8 mouse cellular contexts compared by ENCODE assay signal in genomic region chr7:79504723-79505122, GRCm38 (mm10). TPM values are rescaled to one million over a fixed set of nuclear protein-coding genes. Genes with fewer than 3 reads are reported as not detected.
DNase-seq lines count a peak whose midpoint lies in the region; ATAC-seq and TF ChIP-seq lines count a peak whose summit lies in the region.

No protein-coding gene starts in this region.

- peak overlapping the region; percentile 41 for H3K4me3 ChIP-seq in heart, embryonic 15.5 days
- H3K4me3 ChIP-seq in cortical plate, adult 2 months (ENCODE audit: insufficient read depth, low read length), result peak overlapping the region; percentile 67

- H3K36me3 ChIP-seq in heart, embryonic 15.5 days, result no peaks in the 10 kb centered on the region

- H3K27me3 ChIP-seq in heart, embryonic 15.5 days, result peaks cover 100% of the 10 kb centered on the region

- no peak for ATAC-seq in heart, embryonic 15.5 days (replicated peaks; ENCODE audit: insufficient number of reproducible peaks, insufficient read depth, low FRiP score, low read depth)

- no peaks in the 10 kb centered on the region for H3K9me3 ChIP-seq in heart, embryonic 15.5 days (replicated peaks)

- DNase-seq in heart, postnatal 36 days, result no peak
- DNase-seq in heart, postnatal 10 days, result peak; percentile 21 to 23
- peak; percentile 93 to 95 for DNase-seq in layer of hippocampus, postnatal 10 days (ENCODE audit: low spot score in 2 of 2)
- DNase-seq in lung, postnatal 14 days, result peak; percentile 17
- DNase-seq in right cerebral cortex, postnatal 36 days (ENCODE audit: low spot score in 2 of 2), result peak; percentile 90
- no peak for DNase-seq in thymus, adult 18-20 months

- TF ChIP-seq POLR2A in cortical plate, adult 2 months (IDR thresholded peaks at IDR 0.05; ENCODE audit: extremely low read depth, insufficient read depth, low read length), result peak; percentile 89

- WGBS in heart, embryonic 15.5 days, result under 1% methylated on average over 42 of the region's 42 CpGs

- intact Hi-C loops in heart, postnatal 36 days (cut with DNase I), result no loop called here
- intact Hi-C loops in heart, postnatal 10 days (cut with DNase I), result no loop called here

- TF ChIP-seq CTCF in cortical plate, adult 2 months (IDR thresholded peaks at IDR 0.05; ENCODE audit: extremely low read depth, insufficient read depth, low read length), result no peak

- no peak overlapping the region for H3K9ac ChIP-seq in heart, embryonic 15.5 days

- H3K4me2 ChIP-seq in heart, embryonic 15.5 days, result peak overlapping the region; percentile 60

- H3K4me1 ChIP-seq in heart, embryonic 15.5 days (replicated peaks), result peaks cover 23% of the 10 kb centered on the region
- peaks cover 10% of the 10 kb centered on the region; the same call in 1 of the 2 replicates for H3K4me1 ChIP-seq in cortical plate, adult 2 months (ENCODE audit: control insufficient read depth, insufficient read depth, low read length)

- H3K27ac ChIP-seq in heart, embryonic 15.5 days, result no peak overlapping the region
- peak overlapping the region; percentile 88 for H3K27ac ChIP-seq in cortical plate, adult 2 months (ENCODE audit: insufficient read depth, low read length)

RNA-seq across cellular contexts. Expression of gene Polg, which starts 38.6 kb away (rescaled TPM):
- 23.7 and 32.6 TPM in 2 replicates for polyA plus RNA-seq in heart, embryonic 15.5 days (2015; fragmentation: Nextera tagmentation; extraction: Ambion mirVana)
- 10 to 100 TPM; 58.9 to 60.7 TPM for total RNA-seq in heart, postnatal 36 days (2021)
- 80.9 and 87.1 TPM in 2 replicates for polyA plus RNA-seq in cortical plate, adult 2 months (2012; rRNA removed)
- 10 to 100 TPM; 54.5 to 64.5 TPM for total RNA-seq in heart, postnatal 10 days (2021)
- total RNA-seq in layer of hippocampus, postnatal 10 days (2021), result 10 to 100 TPM; 83.3 to 96.9 TPM

Comparison
In these comparisons a context has a peak if more than half of its experiments do, and no peak if none do; other contexts are left out.
1. DNase-seq: peak in heart, postnatal 10 days (2 of 2), layer of hippocampus, postnatal 10 days (2 of 2), lung, postnatal 14 days (single experiment) and right cerebral cortex, postnatal 36 days (2 of 2); none in heart, postnatal 36 days (0 of 2) and thymus, adult 18-20 months (0 of 2).